Mouse (Mus musculus) ovary, postnatal 36 days (tissue): Measurements from ENCODE around the gene Cr1l.

ENCODE experiments used
- DNase-seq: peaks from one replicate; pipeline ENCODE4 v3.0.0; 2022; ENCODE audit warnings: low spot score, mixed read lengths

Gene Cr1l

DNA sequence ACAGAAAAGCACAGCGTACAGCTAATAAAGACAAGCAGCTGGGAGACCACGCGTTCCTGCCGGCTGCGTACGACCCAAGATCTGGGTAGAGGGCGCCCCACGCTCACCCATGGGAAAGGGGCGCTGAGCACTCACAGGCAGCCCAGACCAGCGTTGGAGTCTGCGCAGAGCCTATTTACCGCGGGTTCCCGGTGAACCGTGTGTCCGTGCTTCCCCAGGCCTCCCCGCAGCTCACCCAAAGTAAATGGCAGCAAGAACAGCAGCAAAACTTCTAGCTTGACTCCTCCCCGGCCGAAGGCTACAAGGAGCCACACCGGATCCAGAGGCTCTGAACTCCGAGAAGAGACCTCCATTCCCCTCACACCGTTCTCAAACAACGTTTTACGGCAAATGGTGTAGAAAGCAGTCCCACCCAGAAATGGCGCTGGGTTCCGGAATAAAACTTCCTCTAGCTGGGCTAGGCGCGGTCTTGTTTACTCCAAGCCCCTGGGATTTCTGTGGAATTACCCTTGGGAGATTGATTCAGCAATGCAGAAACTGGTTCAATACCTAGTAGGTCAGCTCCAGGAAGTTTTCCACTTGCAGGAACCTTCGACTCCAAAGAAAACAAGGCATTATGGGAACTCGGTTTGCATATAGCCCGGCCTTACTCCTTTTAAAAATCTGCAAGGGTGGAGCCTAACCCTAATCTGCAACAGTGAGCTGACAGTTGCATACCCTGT is at the start of gene Cr1l:
Cr1l (minus strand) TSS at position 634 of the 722 bp plus-strand sequence.
- peak; percentile 87 for DNase-seq

DNA sequence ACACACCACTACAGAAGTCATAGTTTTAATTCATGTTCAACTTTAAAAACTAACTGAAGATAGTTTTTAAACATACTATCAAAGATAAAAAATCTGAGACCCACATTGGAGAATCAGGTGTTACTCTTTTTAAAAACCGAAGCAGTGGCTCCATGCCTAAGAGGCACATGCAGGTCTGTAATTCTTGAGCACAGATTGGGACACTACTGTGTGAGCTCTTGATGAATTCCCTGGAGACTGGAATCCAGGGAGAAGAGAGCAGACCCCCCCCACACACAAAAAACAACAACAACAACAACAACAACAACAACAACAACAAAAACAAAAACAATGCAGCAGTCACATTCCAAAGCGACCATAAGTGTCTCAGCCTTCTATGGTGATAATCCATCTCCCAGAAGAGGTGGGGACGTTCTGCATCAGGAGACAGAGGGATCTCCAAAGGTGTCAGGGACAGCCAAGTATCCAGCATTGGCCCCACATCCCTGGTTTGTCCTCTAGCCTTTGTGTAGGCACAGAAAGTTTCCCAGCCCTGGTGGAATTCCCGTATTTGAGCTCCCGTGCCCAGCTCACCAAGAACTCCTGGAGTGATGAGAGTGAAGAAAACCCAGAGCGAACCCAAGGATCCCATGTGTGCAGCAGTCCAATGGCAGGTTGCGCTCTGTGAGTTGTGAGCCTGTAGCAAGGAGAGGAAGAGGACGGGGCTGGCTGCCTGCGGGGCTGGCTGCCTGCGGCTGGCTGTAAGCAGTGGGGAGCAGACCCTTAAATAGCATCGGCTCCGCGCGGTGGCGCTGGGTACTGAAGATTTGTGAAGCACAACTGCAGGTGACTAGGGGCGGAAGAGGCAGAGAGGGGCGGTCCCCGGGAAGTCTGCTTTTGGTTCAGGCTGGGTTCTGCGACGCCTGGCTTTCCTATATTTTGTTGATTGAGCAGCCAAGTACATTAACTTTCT is 44.9 kb upstream of the Cr1l start, which contains the start of gene Cr2:
Cr2 (minus strand) TSS at position 737 of the 952 bp plus-strand sequence.
- peak; percentile 70 for DNase-seq

DNA sequence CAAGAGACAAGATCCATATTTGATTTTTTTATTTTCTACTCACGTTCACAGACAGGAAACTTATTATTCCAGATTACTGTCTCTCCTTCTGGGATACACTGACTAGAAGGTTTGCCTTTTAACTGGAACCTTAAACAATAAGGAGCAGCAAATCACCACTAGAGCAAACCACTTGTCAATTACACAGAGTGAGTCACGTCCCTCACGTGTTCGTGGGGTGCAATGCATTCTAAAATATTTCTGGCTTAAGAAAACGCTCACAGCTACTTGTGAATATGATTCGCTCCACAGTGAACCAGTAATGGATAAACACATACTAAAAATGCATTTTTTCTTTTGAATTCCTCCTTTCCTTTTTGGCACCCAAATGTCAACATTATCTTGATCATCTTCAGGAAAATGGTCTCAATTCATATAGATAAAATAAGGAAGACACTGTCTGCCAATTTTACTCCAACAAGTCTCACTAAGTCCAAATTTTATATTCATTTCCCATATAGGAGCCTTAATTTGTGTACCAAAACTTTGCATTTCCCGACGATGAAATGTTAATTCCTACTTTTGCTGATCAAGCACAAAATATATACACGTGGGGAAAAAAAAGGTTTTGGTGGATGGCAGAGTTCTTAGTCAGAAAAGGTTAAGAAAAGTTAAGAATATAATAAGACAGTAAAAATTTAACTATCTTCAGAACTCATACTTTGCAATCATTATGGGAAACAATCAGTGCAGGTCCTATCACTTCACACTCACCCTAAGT is 33.8 kb upstream of the Cr1l start:
- DNase-seq, result no peak

DNA sequence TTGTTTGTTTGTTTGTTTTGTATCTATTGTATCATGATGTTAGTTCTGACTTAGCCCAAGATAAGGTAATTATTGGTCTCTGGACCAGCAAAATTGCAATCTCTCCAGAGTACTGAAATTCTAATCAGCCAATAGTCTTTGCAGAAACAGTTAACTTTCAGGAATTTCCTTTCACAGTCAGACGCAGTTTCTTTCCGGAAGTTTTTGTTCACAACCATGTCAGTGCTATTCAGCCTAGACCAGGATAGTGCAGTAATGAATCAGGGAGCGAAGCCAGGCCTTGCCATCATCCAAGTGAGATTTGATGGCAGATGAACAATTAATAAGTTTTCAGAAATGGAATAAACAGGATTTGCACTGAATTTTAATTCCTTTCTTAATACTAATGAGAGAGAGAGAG is 684 bp upstream of the Cr1l start:
- no peak for DNase-seq

DNA sequence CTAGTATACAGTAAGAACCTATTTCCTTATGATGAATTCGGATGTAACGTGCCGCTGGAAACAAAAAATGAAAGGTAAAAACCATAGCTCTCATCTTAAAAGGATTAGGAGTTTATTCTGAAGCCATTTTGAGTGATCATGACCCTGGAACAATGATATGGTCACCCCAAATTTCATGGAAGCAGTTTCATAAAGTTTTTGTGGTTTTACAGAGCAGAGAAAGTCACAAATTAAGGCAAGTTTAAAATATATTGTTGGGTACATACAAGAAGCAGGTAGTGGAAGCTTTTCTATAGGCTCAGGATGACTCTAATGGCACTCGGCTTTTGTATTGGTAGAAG is 259 bp upstream of the Cr1l start:
- no peak for DNase-seq

DNA sequence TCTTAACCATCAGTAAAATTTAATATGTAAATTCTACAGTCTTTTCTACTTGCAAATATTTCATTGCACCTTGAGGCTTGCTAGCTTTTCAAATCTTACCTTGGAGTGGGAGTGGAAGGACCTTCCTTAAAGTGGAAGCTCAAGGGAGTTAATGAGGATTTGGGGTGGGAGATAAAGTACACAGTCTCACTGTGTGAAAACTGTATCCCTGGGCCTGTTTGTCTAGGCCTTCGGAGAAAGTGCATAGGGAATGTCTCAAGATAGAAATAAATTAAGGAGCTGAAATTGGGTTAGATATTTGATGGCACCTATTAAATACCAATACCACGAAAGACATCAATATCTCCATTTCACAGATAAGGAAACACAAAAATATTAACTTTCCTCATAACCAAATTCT is 907 bp downstream of the Cr1l start:
- no peak for DNase-seq

DNA sequence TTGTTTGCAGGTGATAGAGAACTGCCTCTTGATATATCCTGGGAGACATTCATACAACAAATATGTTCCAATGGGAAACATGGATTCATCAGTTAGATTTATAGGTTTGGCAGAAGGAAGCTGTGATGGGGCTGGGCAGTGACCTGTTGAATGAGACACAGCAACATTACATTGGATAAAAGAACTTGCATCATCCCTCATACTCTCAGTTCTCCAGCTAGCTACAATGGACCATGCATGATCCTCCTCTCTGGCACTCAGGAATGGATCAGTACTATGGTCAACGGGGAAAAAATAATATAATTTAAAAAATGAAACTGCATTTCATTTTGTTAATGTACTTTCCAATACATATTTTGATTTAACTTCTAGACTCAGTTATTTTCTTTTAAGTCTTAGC is 1.5 kb downstream of the Cr1l start:
- DNase-seq, result no peak

DNA sequence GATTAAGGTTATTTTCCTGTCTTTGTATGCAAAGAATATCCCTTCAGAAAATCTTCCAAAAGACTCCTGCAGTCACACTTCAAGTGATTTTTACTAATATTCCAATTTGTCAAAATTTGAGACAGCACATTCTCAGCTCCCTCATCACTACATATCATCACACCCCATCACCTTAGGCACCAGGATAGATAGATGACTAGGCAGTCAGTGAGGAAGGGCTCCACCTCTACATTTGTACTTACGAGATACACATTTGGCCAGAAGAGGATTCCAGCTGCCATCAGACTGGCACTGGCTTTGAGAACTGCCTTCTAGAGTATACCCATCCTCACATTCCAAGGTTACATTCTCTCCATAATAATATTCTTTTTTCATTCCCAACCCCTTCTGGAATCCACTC is 17.0 kb downstream of the Cr1l start:
- no peak for DNase-seq

DNA sequence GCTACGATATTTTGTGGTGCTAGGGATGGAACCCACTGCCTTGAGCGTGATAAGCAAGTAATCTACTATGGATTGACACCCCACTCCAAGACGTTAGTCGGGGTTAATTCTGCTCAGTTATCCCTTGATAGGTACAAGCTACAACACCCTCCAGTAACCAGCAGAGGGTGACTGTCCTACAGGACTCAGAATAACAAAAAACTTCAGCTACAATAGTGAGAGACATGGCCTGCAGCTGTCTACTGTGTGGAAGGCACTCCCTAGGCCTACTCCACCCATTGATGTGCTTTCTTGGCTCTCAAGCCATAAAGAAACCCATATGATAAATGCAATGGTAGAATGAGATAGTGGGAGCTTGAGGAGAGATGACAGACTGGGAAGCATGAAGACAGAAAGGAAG is 17.8 kb downstream of the Cr1l start:
- no peak for DNase-seq

DNA sequence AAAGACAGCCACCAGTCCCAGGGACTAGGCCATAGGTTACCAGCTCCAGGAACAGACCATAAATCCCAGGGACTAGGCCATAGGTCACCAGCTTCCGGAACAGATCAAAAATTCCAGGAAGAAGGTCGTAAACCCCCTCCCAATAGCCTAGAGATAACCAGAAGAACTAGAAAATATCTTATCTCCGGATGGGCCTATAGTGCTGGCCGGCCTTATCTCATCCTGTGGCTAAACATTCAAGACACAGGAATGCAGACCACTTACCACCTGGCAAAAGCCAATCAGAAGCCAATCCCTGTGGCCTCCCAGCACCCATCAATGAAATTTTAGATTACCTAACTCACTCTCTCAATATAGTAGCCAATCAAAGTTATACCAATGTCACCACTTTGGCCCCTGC is 30.7 kb downstream of the Cr1l start:
- DNase-seq, result no peak

DNA sequence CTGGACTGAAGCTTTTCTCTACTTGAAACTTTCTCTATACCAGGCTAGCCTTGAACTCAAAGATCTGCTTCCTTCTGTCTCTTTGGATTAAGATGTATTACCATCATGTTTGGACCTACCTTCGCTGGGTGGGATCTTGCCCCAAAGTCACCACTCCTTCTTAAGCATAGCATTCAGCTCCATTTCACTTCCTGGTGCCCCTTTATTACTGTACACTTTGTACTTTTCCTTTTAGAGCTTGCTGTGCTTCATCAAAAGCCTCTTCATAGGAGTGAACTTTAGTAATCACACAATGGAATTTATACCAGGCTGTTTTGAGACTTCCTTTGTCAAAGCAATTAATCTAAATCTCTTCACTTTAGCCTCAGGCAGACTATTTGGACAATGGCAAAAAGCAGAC is 33.4 kb downstream of the Cr1l start:
- DNase-seq, result no peak

DNA sequence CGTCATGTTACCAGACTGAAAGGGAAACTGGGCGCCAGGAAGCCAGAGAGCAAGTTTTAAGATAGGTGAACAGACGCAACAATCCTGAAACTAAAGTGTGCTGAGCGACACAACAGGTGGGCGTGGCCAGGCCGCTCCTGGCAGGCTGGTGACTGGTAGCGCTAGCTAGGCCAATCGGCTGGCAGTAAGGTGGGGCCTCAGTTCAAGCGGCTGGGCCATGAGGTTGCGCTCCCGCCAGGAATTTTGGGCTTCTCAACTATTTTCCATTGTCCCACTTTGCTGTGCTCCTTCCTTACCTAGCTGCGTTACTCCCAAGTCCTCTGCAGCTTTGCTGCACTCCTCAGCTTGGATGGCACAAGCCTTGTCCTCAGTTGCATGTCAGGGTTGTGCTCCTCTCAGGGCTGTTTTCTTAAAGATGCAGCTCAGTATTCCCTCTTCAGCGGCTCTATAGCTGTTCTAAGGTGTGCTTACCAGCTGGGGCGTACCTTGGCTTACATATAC is 39.1 kb downstream of the Cr1l start, which contains the start of gene Cd46:
Cd46 (minus strand) TSS at position 30 of the 501 bp plus-strand sequence.
- DNase-seq, result peak; percentile 74

DNA sequence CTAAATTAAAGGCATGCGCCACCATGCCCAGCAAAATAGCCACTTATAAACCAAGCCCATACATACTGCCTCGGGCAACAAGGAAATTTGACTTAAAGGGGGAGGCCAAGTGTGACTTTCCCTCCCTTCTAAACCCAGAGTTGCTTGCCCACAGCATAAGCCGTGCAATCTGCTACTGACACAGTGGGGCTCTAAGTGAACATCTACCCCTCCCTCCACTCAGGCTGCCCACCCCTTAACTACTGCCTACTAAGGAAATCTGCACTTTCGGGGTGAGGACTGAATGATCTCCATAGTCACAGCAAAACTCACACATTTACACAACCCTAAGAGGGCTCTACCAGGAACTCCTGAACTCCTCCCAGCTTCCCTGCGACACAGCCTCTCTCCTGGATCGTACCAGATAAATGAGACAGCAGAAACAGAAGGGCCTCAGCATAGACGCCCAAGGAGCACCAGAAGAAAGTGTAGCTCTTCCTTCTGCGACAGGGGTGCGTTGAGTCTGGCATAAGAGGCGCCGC is 39.6 kb downstream of the Cr1l start:
- no peak for DNase-seq

DNA sequence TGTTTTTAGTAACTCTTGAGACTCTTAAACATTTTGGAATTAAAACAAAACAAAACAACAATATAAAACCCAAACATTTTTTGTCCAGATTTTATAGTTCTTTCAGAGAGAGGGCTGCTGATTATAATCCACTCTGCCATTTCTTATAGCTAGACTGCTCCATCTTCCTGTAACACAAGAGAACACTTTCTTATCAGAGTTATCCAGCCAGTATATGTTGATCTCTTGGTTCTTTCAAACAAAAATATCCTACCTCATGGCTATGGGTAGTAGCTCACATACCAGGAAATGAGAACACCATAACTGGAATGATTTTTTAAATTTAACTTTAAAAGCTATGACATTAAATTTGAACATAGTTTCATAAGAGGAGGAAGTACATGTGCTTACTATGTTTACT is 49.2 kb downstream of the Cr1l start:
- DNase-seq, result no peak
